Mouse (Mus musculus): Measurements from ENCODE around the gene Sipa1l2. TPM values are rescaled to one million over a fixed set of nuclear protein-coding genes. Genes with fewer than 3 reads are reported as not detected.

Gene Sipa1l2
- polyA plus RNA-seq, 1 experiment from 2014 or later, result 17.9 TPM

DNA sequence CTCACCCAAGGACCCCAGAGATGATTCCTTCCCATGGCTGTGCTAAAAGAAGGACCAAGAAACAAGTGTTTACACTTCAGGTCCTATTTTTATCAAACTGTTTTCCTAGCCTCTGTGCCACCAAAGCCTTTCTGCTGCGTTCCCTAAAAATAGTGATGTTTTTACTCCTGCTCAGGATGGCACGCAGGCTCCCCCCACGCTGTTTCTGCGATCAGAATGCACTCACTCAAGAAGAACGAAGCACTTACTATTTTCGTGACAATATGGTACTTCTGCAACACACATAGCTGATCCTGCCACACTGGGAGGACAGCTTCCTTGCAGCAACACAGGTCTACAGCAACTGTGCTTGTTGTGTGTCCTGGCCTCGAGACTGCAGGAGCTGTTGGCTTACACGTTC lies 62.3 kb downstream of the Sipa1l2 start:
- H3K27me3 ChIP-seq, result peaks cover 43% of the 10 kb centered on the region
- H3K4me1 ChIP-seq, result peaks cover 59% of the 10 kb centered on the region
- H3K27ac ChIP-seq, result no peak overlapping the region
- H3K9me3 ChIP-seq, result no peaks in the 10 kb centered on the region
- H3K9ac ChIP-seq, result no peak overlapping the region
- WGBS, result 68% methylated on average over 8 of the region's 8 CpGs
- H3K4me2 ChIP-seq, result no peak overlapping the region
- H3K4me3 ChIP-seq, result no peak overlapping the region
- no peaks in the 10 kb centered on the region for H3K36me3 ChIP-seq
- no peak for ATAC-seq (ENCODE audit: insufficient number of reproducible peaks, insufficient read depth, low FRiP score, low TSS enrichment, low read depth)

DNA sequence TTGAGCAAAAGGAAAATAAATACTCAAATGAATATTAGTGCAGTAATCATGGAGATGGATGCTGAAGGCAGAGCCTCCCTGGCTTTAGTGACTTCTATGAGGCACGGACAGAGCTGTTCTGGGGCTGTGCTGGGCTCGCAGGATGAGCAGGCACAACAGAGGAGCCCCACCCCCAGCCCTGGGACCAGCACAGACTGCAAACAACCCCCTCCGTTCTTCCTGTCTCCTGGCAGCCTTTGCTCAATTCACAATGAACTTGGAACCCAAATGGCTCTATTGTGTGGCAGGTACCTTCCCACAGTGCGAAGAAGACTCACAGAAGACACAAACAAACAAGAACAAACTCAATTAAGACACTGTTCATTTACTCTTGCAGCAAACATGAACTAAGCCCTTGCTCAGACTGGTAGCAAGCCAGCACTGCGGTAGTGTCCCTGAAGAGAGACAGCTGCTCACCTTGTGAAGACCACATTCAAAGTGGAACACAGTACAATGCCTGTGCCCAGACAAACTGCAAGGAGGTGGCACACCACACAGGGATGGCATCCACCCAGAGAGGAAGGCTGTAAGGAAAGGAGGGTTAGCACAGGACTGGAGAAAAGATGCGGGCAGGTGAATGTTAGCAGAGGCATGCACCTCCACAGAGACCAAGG lies 64.9 kb downstream of the Sipa1l2 start:
- Histone ChIP-seq H3K9me3 (no peaks in the 10 kb centered on the region), H3K27ac (no peak overlapping the region), H3K4me1 (peaks cover 67% of the 10 kb centered on the region), H3K27me3 (peaks cover 52% of the 10 kb centered on the region), H3K4me3 (no peak overlapping the region), H3K36me3 (no peaks in the 10 kb centered on the region), H3K9ac (no peak overlapping the region), H3K4me2 (no peak overlapping the region)
- no peak for ATAC-seq (ENCODE audit: insufficient number of reproducible peaks, insufficient read depth, low FRiP score, low TSS enrichment, low read depth)
- 41% methylated on average over 6 of the region's 6 CpGs for WGBS

DNA sequence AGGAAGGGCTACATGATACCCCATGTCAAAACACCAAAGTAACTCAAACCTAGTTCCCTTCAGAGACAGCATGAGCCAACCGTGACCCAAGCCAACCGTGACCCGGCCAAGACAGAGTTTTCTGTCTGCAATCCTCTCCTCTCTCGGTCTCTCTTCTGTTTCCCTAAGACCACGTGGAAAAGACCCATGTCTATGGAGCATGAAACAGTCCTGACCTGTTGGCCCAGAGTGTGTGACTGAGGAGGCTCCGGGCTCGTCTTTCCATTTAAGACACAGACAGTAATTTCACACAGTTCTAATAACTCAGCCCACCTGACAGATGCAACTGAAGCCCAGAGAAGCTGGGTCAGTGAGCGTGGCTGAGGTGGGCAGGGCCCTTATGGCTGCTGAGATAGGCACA lies 65.8 kb downstream of the Sipa1l2 start:
- WGBS, result 70% methylated on average over 8 of the region's 8 CpGs

DNA sequence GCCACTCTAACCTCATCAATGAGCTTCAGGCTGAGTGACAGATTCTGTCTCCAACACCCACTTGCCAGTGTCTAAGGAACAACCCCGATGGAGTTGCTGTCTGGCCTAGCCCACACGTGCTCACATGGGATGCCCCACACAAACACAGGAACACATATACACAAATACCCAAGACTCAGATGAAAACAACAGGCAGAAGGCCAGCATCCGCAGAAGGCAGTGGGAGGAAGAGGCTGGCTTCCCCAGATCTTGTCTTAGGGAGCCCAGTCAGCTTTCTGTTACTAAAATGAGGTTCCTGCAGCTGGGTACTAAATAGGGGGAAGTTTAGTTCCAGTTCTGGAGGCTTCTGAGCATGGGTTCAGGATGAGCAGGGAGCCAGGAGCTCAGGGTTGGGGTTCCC lies 66.8 kb downstream of the Sipa1l2 start:
- H3K27ac ChIP-seq, result no peak overlapping the region
- no peak overlapping the region for H3K4me3 ChIP-seq
- no peaks in the 10 kb centered on the region for H3K36me3 ChIP-seq
- no peak for ATAC-seq (ENCODE audit: insufficient number of reproducible peaks, insufficient read depth, low FRiP score, low TSS enrichment, low read depth)
- WGBS, result 82% methylated on average over 3 of the region's 3 CpGs
- H3K9ac ChIP-seq, result no peak overlapping the region
- no peaks in the 10 kb centered on the region for H3K9me3 ChIP-seq
- H3K4me2 ChIP-seq, result no peak overlapping the region
- peaks cover 54% of the 10 kb centered on the region for H3K27me3 ChIP-seq
- H3K4me1 ChIP-seq, result peaks cover 66% of the 10 kb centered on the region

More for the DNA sequence above, 65.8 kb downstream of the Sipa1l2 start:
- Histone ChIP-seq H3K4me1 (peaks cover 67% of the 10 kb centered on the region), H3K27ac (no peak overlapping the region), H3K9ac (no peak overlapping the region), H3K9me3 (no peaks in the 10 kb centered on the region), H3K27me3 (peaks cover 51% of the 10 kb centered on the region), H3K4me2 (no peak overlapping the region), H3K36me3 (no peaks in the 10 kb centered on the region), H3K4me3 (no peak overlapping the region)
- no peak for ATAC-seq (ENCODE audit: insufficient number of reproducible peaks, insufficient read depth, low FRiP score, low TSS enrichment, low read depth)

DNA sequence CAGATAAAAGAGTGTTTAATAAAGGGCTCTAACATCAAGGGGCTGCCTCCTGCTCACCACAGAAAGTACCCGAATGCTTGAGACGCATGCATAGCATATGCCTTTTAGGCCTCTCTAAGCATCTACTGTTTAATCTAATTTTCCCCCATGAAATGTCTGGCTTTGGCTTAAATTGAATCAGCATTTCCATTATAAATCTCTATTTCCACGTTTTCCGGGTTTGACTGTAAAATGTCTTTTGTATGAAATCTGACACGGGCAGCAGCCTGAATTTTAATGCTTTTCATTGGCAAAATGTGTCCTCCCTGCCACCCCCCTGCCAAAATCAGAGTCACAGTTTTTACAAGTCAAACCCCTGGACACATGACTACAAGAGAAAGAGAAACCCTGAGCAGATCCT lies 69.6 kb downstream of the Sipa1l2 start:
- 30% methylated on average over 5 of the region's 5 CpGs for WGBS
- peaks cover 65% of the 10 kb centered on the region for H3K4me1 ChIP-seq
- peak overlapping the region; percentile 30; the same call in 1 of the 2 replicates for H3K4me2 ChIP-seq
- H3K27me3 ChIP-seq, result peaks cover 64% of the 10 kb centered on the region
- H3K27ac ChIP-seq, result 0 out of 2 replicates have a peak overlapping the region, but pooled peaks have one; percentile 52
- ATAC-seq (ENCODE audit: insufficient number of reproducible peaks, insufficient read depth, low FRiP score, low TSS enrichment, low read depth), result no peak
- no peak overlapping the region for H3K9ac ChIP-seq
- H3K4me3 ChIP-seq, result no peak overlapping the region
- H3K36me3 ChIP-seq, result no peaks in the 10 kb centered on the region
- no peaks in the 10 kb centered on the region for H3K9me3 ChIP-seq

DNA sequence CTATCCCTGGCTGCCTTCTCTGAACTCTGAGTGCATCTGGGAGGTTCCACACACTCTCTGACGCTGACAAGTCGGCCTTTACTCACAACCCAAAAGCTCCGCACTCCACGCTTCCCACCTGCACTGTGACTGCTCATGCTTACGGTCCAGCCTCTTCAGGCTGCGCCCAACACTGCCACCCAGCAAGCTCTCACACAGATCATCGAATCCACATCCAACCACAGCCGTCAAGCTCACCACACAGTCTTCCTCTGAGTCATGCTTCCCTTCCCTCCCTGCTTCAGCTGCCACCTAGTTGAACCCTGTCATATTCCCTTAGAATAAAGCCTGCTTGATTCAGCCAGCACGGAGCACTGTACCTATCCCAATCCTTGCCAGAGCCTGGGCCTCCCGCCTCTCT lies 71.1 kb downstream of the Sipa1l2 start:
- no peak overlapping the region for H3K4me2 ChIP-seq
- H3K36me3 ChIP-seq, result no peaks in the 10 kb centered on the region
- H3K27me3 ChIP-seq, result peaks cover 53% of the 10 kb centered on the region
- H3K4me1 ChIP-seq, result peaks cover 52% of the 10 kb centered on the region
- H3K9ac ChIP-seq, result no peak overlapping the region
- no peaks in the 10 kb centered on the region for H3K9me3 ChIP-seq
- ATAC-seq (ENCODE audit: insufficient number of reproducible peaks, insufficient read depth, low FRiP score, low TSS enrichment, low read depth), result no peak
- H3K4me3 ChIP-seq, result no peak overlapping the region
- H3K27ac ChIP-seq, result no peak overlapping the region
- WGBS, result 61% methylated on average over 10 of the region's 10 CpGs

DNA sequence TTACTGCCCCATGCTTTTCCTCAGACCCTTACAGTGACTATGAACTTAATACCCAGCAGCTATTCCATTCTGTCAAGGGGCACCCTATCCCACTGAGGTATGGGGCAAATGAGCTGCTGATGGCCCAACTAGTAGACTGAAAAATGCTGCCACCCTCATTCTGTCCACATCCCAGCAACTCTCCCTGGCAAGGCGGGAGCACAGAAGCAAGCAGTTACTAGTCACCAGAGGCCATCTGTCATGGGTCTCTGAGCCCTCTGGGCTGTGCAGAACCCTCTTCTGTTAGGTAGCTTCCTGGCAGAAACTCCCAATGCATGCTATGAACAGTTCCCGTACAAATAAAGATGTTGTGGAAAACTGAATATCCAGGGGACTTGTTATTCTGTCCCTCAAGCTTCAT lies 74.1 kb downstream of the Sipa1l2 start:
- no peak for ATAC-seq (ENCODE audit: insufficient number of reproducible peaks, insufficient read depth, low FRiP score, low TSS enrichment, low read depth)
- H3K9me3 ChIP-seq, result no peaks in the 10 kb centered on the region
- WGBS, result 70% methylated on average over 2 of the region's 2 CpGs
- peaks cover 48% of the 10 kb centered on the region for H3K27me3 ChIP-seq
- H3K4me2 ChIP-seq, result no peak overlapping the region
- no peak overlapping the region for H3K9ac ChIP-seq
- H3K4me3 ChIP-seq, result no peak overlapping the region
- H3K4me1 ChIP-seq, result peaks cover 49% of the 10 kb centered on the region
- H3K27ac ChIP-seq, result no peak overlapping the region
- H3K36me3 ChIP-seq, result peaks cover 20% of the 10 kb centered on the region

DNA sequence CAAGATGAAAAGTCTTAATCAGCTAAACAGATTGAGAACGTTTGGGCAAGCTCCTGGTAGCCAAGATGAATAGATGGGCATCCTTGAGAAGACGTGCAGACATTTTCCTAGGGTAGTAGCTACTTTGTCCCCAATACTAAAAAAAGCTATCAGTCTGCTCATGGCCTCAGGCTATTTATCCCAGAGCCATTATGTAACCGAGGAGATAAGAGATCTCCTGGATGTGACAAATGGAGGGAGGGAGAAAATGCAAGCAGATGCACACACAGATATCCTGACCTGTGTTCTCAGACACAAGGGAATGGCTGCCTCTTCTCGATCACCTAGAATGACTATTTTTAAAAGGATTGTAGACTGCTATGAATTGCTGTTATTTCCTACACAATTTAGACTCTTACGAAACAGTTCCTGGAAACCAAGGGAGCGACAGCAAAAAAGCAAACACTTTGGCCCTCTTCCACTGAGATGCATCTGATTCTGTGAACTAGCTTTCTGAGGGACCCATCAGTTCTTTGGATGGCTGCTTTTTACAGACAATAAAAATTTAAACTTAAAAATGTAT lies 76.3 kb downstream of the Sipa1l2 start:
- no peak overlapping the region for H3K9ac ChIP-seq
- no peak overlapping the region for H3K4me2 ChIP-seq
- H3K36me3 ChIP-seq, result peaks cover 31% of the 10 kb centered on the region
- no peaks in the 10 kb centered on the region for H3K9me3 ChIP-seq
- H3K27me3 ChIP-seq, result peaks cover 48% of the 10 kb centered on the region
- no peak overlapping the region for H3K4me3 ChIP-seq
- ATAC-seq (ENCODE audit: insufficient number of reproducible peaks, insufficient read depth, low FRiP score, low TSS enrichment, low read depth), result no peak
- WGBS, result 54% methylated on average over 6 of the region's 6 CpGs
- H3K27ac ChIP-seq, result no peak overlapping the region
- H3K4me1 ChIP-seq, result peaks cover 31% of the 10 kb centered on the region

DNA sequence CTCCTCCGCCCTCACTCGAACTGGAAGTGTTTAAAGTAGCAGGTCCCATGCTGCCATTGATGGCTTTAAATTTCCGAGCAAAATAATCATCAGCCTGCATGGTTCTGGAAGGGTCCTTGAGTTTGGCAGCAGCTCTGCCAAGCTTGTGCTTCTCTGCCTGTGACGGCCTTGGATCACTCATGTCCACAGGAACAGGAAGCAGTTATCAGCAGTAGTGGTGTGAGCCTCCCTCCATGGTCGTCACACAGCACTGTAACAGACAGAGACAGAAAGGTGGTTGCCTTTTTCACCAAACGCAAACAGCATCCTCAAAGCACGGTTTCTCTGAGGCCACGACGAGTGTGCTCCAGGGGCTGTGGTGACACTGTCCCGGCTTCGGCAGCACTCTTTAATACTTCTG lies 77.2 kb downstream of the Sipa1l2 start:
- Histone ChIP-seq H3K36me3 (peaks cover 40% of the 10 kb centered on the region), H3K4me2 (no peak overlapping the region), H3K9ac (no peak overlapping the region), H3K4me3 (no peak overlapping the region), H3K9me3 (no peaks in the 10 kb centered on the region), H3K4me1 (peaks cover 28% of the 10 kb centered on the region), H3K27me3 (peaks cover 41% of the 10 kb centered on the region), H3K27ac (no peak overlapping the region)
- WGBS, result 62% methylated on average over 11 of the region's 11 CpGs
- no peak for ATAC-seq (ENCODE audit: insufficient number of reproducible peaks, insufficient read depth, low FRiP score, low TSS enrichment, low read depth)

DNA sequence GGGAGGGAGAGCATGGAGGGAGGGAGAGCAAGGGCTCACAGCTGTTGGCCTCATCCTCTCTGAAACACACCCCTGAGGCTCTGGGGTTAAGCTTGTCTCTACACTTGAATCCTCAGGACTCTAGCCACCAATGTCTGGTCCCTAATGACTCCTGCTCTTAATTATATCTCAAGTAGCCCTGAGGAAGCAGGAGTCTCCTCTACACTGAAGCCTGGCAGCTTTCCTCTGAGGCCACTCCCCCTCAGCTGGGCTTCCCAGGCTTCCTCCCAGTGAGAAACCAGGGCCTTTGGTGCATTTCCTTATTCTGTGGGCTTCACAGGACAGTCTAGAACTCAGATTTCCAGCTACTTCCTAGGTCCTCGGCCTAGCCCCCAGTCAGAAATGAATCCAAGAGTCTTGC lies 80.9 kb downstream of the Sipa1l2 start:
- H3K27me3 ChIP-seq, result peaks cover 21% of the 10 kb centered on the region
- ATAC-seq (ENCODE audit: insufficient number of reproducible peaks, insufficient read depth, low FRiP score, low TSS enrichment, low read depth), result no peak
- peaks cover 56% of the 10 kb centered on the region for H3K36me3 ChIP-seq
- H3K4me3 ChIP-seq, result no peak overlapping the region
- H3K27ac ChIP-seq, result no peak overlapping the region
- H3K9me3 ChIP-seq, result no peaks in the 10 kb centered on the region
- H3K9ac ChIP-seq, result no peak overlapping the region
- H3K4me1 ChIP-seq, result peaks cover 34% of the 10 kb centered on the region
- 41% methylated on average over 1 of the region's 1 CpGs for WGBS
- no peak overlapping the region for H3K4me2 ChIP-seq

DNA sequence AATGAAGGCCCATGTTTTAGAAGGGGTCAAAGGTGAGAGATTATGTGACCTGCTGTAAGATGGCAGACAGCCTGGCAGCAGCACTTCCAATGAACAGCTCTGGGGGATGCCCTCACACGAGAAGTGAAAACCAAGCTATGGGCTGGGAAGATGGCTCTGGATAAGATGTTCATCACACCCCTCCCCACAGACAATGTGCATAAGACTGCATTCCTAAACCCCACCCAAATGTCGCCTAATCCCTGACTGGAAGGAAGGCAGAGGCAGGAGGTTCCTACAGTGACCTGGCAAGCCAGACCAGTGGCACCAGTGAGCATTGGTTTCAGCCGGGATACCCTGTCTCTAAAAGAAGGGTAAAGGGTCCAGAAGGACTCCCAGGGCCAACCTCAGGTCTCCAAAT lies 83.9 kb downstream of the Sipa1l2 start:
- no peaks in the 10 kb centered on the region for H3K9me3 ChIP-seq
- no peak for ATAC-seq (ENCODE audit: insufficient number of reproducible peaks, insufficient read depth, low FRiP score, low TSS enrichment, low read depth)
- H3K36me3 ChIP-seq, result peaks cover 52% of the 10 kb centered on the region
- no peak overlapping the region for H3K4me2 ChIP-seq
- 87% methylated on average over 3 of the region's 3 CpGs for WGBS
- peaks cover 34% of the 10 kb centered on the region for H3K4me1 ChIP-seq
- no peak overlapping the region for H3K4me3 ChIP-seq
- no peak overlapping the region for H3K9ac ChIP-seq
- H3K27me3 ChIP-seq, result peaks cover 7% of the 10 kb centered on the region; the same call in 1 of the 2 replicates
- no peak overlapping the region for H3K27ac ChIP-seq

DNA sequence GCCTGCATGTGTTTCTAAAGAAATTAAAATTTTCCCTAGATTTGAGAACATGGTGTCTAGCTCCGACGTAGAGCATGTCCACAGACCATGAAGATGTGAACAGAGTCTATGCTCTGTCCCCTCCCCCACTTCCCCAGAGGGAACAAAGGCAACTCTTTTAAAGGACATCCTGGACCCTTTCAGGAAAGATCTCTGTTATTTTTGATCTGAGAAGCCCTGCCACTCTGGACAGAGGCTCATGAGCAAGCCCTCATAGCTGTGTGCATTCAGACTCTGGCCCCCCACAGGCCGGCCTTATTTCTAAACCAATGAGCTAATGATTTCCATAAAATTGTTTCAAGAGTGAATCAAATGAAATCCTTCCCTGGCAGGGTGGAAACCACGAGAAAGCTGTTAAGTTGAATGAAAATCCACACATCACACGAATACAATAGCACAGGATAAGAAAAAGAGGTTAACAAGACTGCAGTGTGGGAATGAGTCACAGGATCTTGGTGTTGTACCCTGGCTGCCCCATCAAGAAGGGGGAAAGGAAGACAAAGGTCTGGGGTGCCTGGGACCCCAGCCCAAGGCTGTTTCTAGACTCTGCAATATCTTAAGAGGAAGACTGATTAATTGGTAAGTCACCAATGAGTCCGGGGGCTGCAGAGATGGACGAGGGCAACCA lies 84.9 kb downstream of the Sipa1l2 start:
- Histone ChIP-seq H3K27ac (no peak overlapping the region), H3K4me3 (no peak overlapping the region), H3K9me3 (no peaks in the 10 kb centered on the region), H3K9ac (no peak overlapping the region; the same call in 1 of the 2 replicates), H3K4me1 (peaks cover 34% of the 10 kb centered on the region), H3K27me3 (no peaks in the 10 kb centered on the region), H3K4me2 (no peak overlapping the region), H3K36me3 (peaks cover 52% of the 10 kb centered on the region)
- no peak for ATAC-seq (ENCODE audit: insufficient number of reproducible peaks, insufficient read depth, low FRiP score, low TSS enrichment, low read depth)
- 38% methylated on average over 7 of the region's 7 CpGs for WGBS
